Comparison of ENCODE assay signal across 13 mouse cellular contexts in the genomic region with DNA sequence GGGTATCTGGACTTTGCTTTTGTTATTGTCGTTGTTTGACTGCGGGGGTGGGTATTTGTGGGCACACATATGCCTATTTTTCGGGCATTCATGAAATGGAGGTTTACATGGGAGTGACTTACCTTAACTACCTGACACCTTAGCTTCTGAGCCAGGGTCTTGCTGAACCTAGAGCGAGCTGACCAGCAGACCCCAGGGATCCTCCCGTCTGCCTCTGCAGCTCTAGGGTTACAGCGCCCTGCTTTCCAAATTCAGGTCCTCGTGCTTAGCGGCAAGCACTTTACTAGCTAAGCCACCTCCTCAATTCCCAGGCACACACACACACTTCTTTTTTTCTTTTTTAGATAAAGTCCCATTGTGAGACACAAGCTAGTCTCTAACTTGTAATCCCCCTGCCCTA. TPM values are rescaled to one million over a fixed set of nuclear protein-coding genes. Genes with fewer than 3 reads are reported as not detected.
DNase-seq lines count a peak whose midpoint lies in the region; ATAC-seq lines count a peak whose summit lies in the region.
"Had no signal": no experiment of that assay in that cellular context is flagged by ENCODE, and none has a peak within 500 bp of the region (broad histone marks: within the 10 kb centered on the region; RNA-seq: fewer than 3 reads in every experiment).

No protein-coding gene starts in this region.

- no peak for ATAC-seq in kidney, embryonic 15.5 days (replicated peaks; ENCODE audit: low FRiP score)
- 0 out of 2 replicates have a peak, but pooled peaks have one; percentile 36 for ATAC-seq in neural tube, embryonic 13.5 days (ENCODE audit: low read depth)
- no peak for ATAC-seq in neural tube, embryonic 15.5 days (ENCODE audit: low FRiP score)
- no peak for ATAC-seq in limb, embryonic 13.5 days (ENCODE audit: low FRiP score, low read depth)
- no peak for ATAC-seq in cerebellum, adult (ENCODE audit: insufficient number of reproducible peaks, low FRiP score, low TSS enrichment)

- no peaks in the 10 kb centered on the region for H3K9me3 ChIP-seq in kidney, embryonic 15.5 days (replicated peaks)
- no peaks in the 10 kb centered on the region for H3K9me3 ChIP-seq in neural tube, embryonic 13.5 days
- no peaks in the 10 kb centered on the region for H3K9me3 ChIP-seq in neural tube, embryonic 15.5 days (replicated peaks)
- no peaks in the 10 kb centered on the region for H3K9me3 ChIP-seq in limb, embryonic 13.5 days
- H3K9me3 ChIP-seq: embryonic facial prominence, embryonic 10.5 days; forebrain, embryonic 10.5 days; heart, embryonic 12.5 days; hindbrain, embryonic 10.5 days had no signal

- no peak overlapping the region for H3K9ac ChIP-seq in kidney, embryonic 15.5 days
- H3K9ac ChIP-seq in neural tube, embryonic 13.5 days = no peak overlapping the region
- H3K9ac ChIP-seq in neural tube, embryonic 15.5 days (replicated peaks) = no peak overlapping the region
- no peak overlapping the region for H3K9ac ChIP-seq in limb, embryonic 13.5 days
- H3K9ac ChIP-seq: heart, embryonic 12.5 days; hindbrain, embryonic 14.5 days had no signal

- H3K4me2 ChIP-seq in kidney, embryonic 15.5 days = 0 out of 2 replicates have a peak overlapping the region, but pooled peaks have one; percentile 13
- H3K4me2 ChIP-seq in neural tube, embryonic 13.5 days = no peak overlapping the region
- no peak overlapping the region for H3K4me2 ChIP-seq in neural tube, embryonic 15.5 days
- peak overlapping the region; percentile 52; the same call in 1 of the 2 replicates for H3K4me2 ChIP-seq in limb, embryonic 13.5 days (replicated peaks)

- no peak overlapping the region for H3K27ac ChIP-seq in kidney, embryonic 15.5 days
- no peak overlapping the region for H3K27ac ChIP-seq in neural tube, embryonic 13.5 days (replicated peaks)
- H3K27ac ChIP-seq in neural tube, embryonic 15.5 days (replicated peaks) = no peak overlapping the region
- H3K27ac ChIP-seq in limb, embryonic 13.5 days = no peak overlapping the region
- H3K27ac ChIP-seq: embryonic facial prominence, embryonic 10.5 days; forebrain, embryonic 10.5 days; heart, adult 2 months; hindbrain, embryonic 10.5 days; hindbrain, embryonic 14.5 days had no signal

- H3K27me3 ChIP-seq in kidney, embryonic 15.5 days = no peaks in the 10 kb centered on the region
- H3K27me3 ChIP-seq in neural tube, embryonic 13.5 days = no peaks in the 10 kb centered on the region
- H3K27me3 ChIP-seq in neural tube, embryonic 15.5 days (replicated peaks) = no peaks in the 10 kb centered on the region
- no peaks in the 10 kb centered on the region for H3K27me3 ChIP-seq in limb, embryonic 13.5 days
- H3K27me3 ChIP-seq: heart, embryonic 12.5 days had no signal

- no peak overlapping the region for H3K4me3 ChIP-seq in kidney, embryonic 15.5 days (replicated peaks)
- H3K4me3 ChIP-seq in neural tube, embryonic 13.5 days = no peak overlapping the region
- no peak overlapping the region for H3K4me3 ChIP-seq in neural tube, embryonic 15.5 days (replicated peaks)
- H3K4me3 ChIP-seq in limb, embryonic 13.5 days = no peak overlapping the region
- H3K4me3 ChIP-seq: embryonic facial prominence, embryonic 10.5 days; erythroblast, embryonic 14.5 days; forebrain, embryonic 10.5 days; heart, adult 2 months; heart, embryonic 12.5 days; hindbrain, embryonic 10.5 days had no signal

- WGBS in kidney, embryonic 15.5 days = 60% methylated on average over 8 of the region's 8 CpGs
- WGBS in neural tube, embryonic 13.5 days = 76% methylated on average over 8 of the region's 8 CpGs
- 80% methylated on average over 8 of the region's 8 CpGs for WGBS in neural tube, embryonic 15.5 days
- 49% methylated on average over 8 of the region's 8 CpGs for WGBS in limb, embryonic 13.5 days

- H3K4me1 ChIP-seq in kidney, embryonic 15.5 days = peaks cover 10% of the 10 kb centered on the region
- peaks cover 3% of the 10 kb centered on the region; the same call in 1 of the 2 replicates for H3K4me1 ChIP-seq in neural tube, embryonic 13.5 days (replicated peaks)
- peaks cover 3% of the 10 kb centered on the region for H3K4me1 ChIP-seq in neural tube, embryonic 15.5 days
- H3K4me1 ChIP-seq in limb, embryonic 13.5 days = peaks cover 21% of the 10 kb centered on the region
- H3K4me1 ChIP-seq: hindbrain, embryonic 10.5 days had no signal

- DNase-seq in kidney, adult 9 months = no peak

- no peaks in the 10 kb centered on the region for H3K36me3 ChIP-seq in kidney, embryonic 15.5 days
- H3K36me3 ChIP-seq in neural tube, embryonic 13.5 days = no peaks in the 10 kb centered on the region
- no peaks in the 10 kb centered on the region for H3K36me3 ChIP-seq in neural tube, embryonic 15.5 days
- no peaks in the 10 kb centered on the region for H3K36me3 ChIP-seq in limb, embryonic 13.5 days
- H3K36me3 ChIP-seq: embryonic facial prominence, embryonic 10.5 days; forebrain, embryonic 10.5 days; heart, embryonic 12.5 days; hindbrain, embryonic 10.5 days had no signal

RNA-seq across cellular contexts. Expression of a gene that starts 36.0 kb away (rescaled TPM):
- 8.9 and 9.2 TPM in 2 replicates for polyA plus RNA-seq in kidney, embryonic 15.5 days (2015; fragmentation: Nextera tagmentation; extraction: Ambion mirVana)
- polyA plus RNA-seq in neural tube, embryonic 13.5 days (2015; fragmentation: Nextera tagmentation; extraction: Ambion mirVana) = 0.44 TPM in 1 of 2 replicates, not detected in the other
- 0.99 and 3.8 TPM in 2 replicates for polyA plus RNA-seq in neural tube, embryonic 15.5 days (2015; fragmentation: Nextera tagmentation; extraction: Ambion mirVana)
- polyA plus RNA-seq in limb, embryonic 13.5 days (2015; fragmentation: Nextera tagmentation; extraction: Ambion mirVana) = 4.4 and 6.1 TPM in 2 replicates
- polyA plus RNA-seq: erythroblast, embryonic 14.5 days had no signal

RNA-seq across cellular contexts. Expression of a gene that starts 36.0 kb away (rescaled TPM):
- 2.2 and 2.9 TPM in 2 replicates for polyA plus RNA-seq in kidney, embryonic 15.5 days (2015; fragmentation: Nextera tagmentation; extraction: Ambion mirVana)
- polyA plus RNA-seq in neural tube, embryonic 13.5 days (2015; fragmentation: Nextera tagmentation; extraction: Ambion mirVana) = 0.18 and 0.25 TPM in 2 replicates
- polyA plus RNA-seq in neural tube, embryonic 15.5 days (2015; fragmentation: Nextera tagmentation; extraction: Ambion mirVana) = 0.29 and 0.98 TPM in 2 replicates
- 1.7 TPM in 2 replicates for polyA plus RNA-seq in limb, embryonic 13.5 days (2015; fragmentation: Nextera tagmentation; extraction: Ambion mirVana)

RNA-seq across cellular contexts. Expression of a gene that starts 47.6 kb away (rescaled TPM):
- polyA plus RNA-seq in kidney, embryonic 15.5 days (2015; fragmentation: Nextera tagmentation; extraction: Ambion mirVana) = 30.1 and 32.3 TPM in 2 replicates
- polyA plus RNA-seq in neural tube, embryonic 13.5 days (2015; fragmentation: Nextera tagmentation; extraction: Ambion mirVana) = 8.6 and 11.3 TPM in 2 replicates
- 16.0 and 16.7 TPM in 2 replicates for polyA plus RNA-seq in neural tube, embryonic 15.5 days (2015; fragmentation: Nextera tagmentation; extraction: Ambion mirVana)
- 16.1 and 18.6 TPM in 2 replicates for polyA plus RNA-seq in limb, embryonic 13.5 days (2015; fragmentation: Nextera tagmentation; extraction: Ambion mirVana)

Comparison
In these comparisons a context has a peak if more than half of its experiments do, and no peak if none do; other contexts are left out.
1. H3K4me2 ChIP-seq: peak in kidney, embryonic 15.5 days (single experiment) and limb, embryonic 13.5 days (single experiment); none in neural tube, embryonic 13.5 days (single experiment) and neural tube, embryonic 15.5 days (single experiment).